Mouse (Mus musculus) right cerebral cortex, postnatal 25 days (tissue): ENCODE data around the gene Atg10.
"Not testable (repeated sequence)": the region's sequence is repeated elsewhere in the genome, so short reads cannot be mapped to it uniquely, and the experiment has no call there.

Experiments
- DNase-seq: peaks from one replicate; pipeline ENCODE4 v3.0.0; 2022

Atg10 gene

GRCm38 (mm10) chr13:90928266-90928665, 295.5 kb downstream of the Atg10 start:
- not testable (repeated sequence) for DNase-seq

- no peak for DNase-seq
Measured at GRCm38 (mm10) chr13:90926938-90927633, 296.7 kb downstream of the Atg10 start.

- no peak for DNase-seq
Measured at GRCm38 (mm10) chr13:90926125-90926765, 297.5 kb downstream of the Atg10 start.

- no peak for DNase-seq
Measured at GRCm38 (mm10) chr13:90925191-90925590, 298.6 kb downstream of the Atg10 start.

GRCm38 (mm10) chr13:90924072-90924471, 299.7 kb downstream of the Atg10 start:
- DNase-seq = no peak

GRCm38 (mm10) chr13:90923617-90924016, 300.2 kb downstream of the Atg10 start:
- DNase-seq = not testable (repeated sequence)

GRCm38 (mm10) chr13:90922751-90923612, 300.8 kb downstream of the Atg10 start, which contains the start of gene Rps23:
Gene Rps23, plus strand, starts transcription at chr13:90922958.
- peak; percentile 86 for DNase-seq

- DNase-seq = no peak
Measured at GRCm38 (mm10) chr13:90914721-90915120, 309.0 kb downstream of the Atg10 start.

GRCm38 (mm10) chr13:90913675-90914192, 310.0 kb downstream of the Atg10 start:
- DNase-seq = peak; percentile 19

- no peak for DNase-seq
Measured at GRCm38 (mm10) chr13:90912760-90913674, 310.8 kb downstream of the Atg10 start.

- no peak for DNase-seq
Measured at GRCm38 (mm10) chr13:90907376-90907775, 316.4 kb downstream of the Atg10 start.

- no peak for DNase-seq
Measured at GRCm38 (mm10) chr13:90905176-90905575, 318.6 kb downstream of the Atg10 start, which contains the start of gene Atp6ap1l. Gene Atp6ap1l, minus strand, starts transcription at chr13:90905355.

- peak; percentile 0 for DNase-seq
Measured at GRCm38 (mm10) chr13:90896821-90897220, 326.9 kb downstream of the Atg10 start.

- DNase-seq = peak; percentile 44
Measured at GRCm38 (mm10) chr13:90896098-90896497, 327.7 kb downstream of the Atg10 start.

GRCm38 (mm10) chr13:90894819-90895218, 328.9 kb downstream of the Atg10 start:
- DNase-seq = peak; percentile 3

GRCm38 (mm10) chr13:90890111-90890510, 333.7 kb downstream of the Atg10 start:
- no peak for DNase-seq

GRCm38 (mm10) chr13:90886568-90886983, 337.2 kb downstream of the Atg10 start:
- DNase-seq = peak; percentile 76

GRCm38 (mm10) chr13:90885856-90886532, 337.8 kb downstream of the Atg10 start:
- DNase-seq = no peak
